Mouse (Mus musculus) left cerebral cortex, postnatal 14 days (tissue): ENCODE measurements around the gene Hnrnpd. TPM values are rescaled to one million over a fixed set of nuclear protein-coding genes. Genes with fewer than 3 reads are reported as not detected.
A peak's percentile ranks its signal among the peaks of the same experiment; 100 is the strongest.

ENCODE experiments used
- DNase-seq, 2 experiments: peaks; one replicate each; pipeline ENCODE4 v3.0.0; 2021 to 2022; ENCODE audit warnings: low spot score in 2 of 2, mixed read lengths in 1 of 2
- intact Hi-C: fragments of 180-260 bp; cut with DNase I; formaldehyde crosslinking; loops from one replicate; pipeline ENCODE4 v1.15.1; 2025
- long read RNA-seq, 2 experiments: library from polyadenylated mRNA; stranded (forward); transcript quantifications; one replicate each; pipeline ENCODE4 v2.0.0; 2021
- total RNA-seq, 2 experiments: library from RNA; stranded (reverse); gene quantifications; 2 replicates each; pipeline ENCODE4 v1.2.3; 2021

Hnrnpd gene
- 100 to 1,000 TPM; 189 to 204 TPM for total RNA-seq
- long read RNA-seq, experiment 1, full-length matches to known transcripts = 179 of 200 reads
- long read RNA-seq, experiment 1, partial matches to known transcripts = 12 of 200 reads
- long read RNA-seq, experiment 1, other reads (novel, unspliced or antisense) = 9 of 200 reads
- long read RNA-seq, experiment 2, full-length matches to known transcripts = 144 of 167 reads
- long read RNA-seq, experiment 2, partial matches to known transcripts = 8 of 167 reads
- long read RNA-seq, experiment 2, other reads (novel, unspliced or antisense) = 15 of 167 reads

GRCm38 (mm10) chr5:99978699-99979442, at the start of gene Hnrnpd, which contains the start of gene 4930524J08Rik:
Gene Hnrnpd (minus strand): TSS chr5:99978938.
Gene 4930524J08Rik (plus strand): TSS chr5:99979061.
- intact Hi-C loops = no loop called here
- peak; percentile 93 to 95 for DNase-seq

GRCm38 (mm10) chr5:100024868-100025267, 46.1 kb upstream of the Hnrnpd start:
- intact Hi-C loops = no loop called here
- no peak for DNase-seq

- no peak for DNase-seq
- intact Hi-C loops = no loop called here
Observed at GRCm38 (mm10) chr5:100024403-100024802, 45.7 kb upstream of the Hnrnpd start.

GRCm38 (mm10) chr5:100020089-100020488, 41.4 kb upstream of the Hnrnpd start:
- no peak for DNase-seq
- intact Hi-C loops = no loop called here

- no peak for DNase-seq
- intact Hi-C loops = no loop called here
Observed at GRCm38 (mm10) chr5:100012599-100012998, 33.9 kb upstream of the Hnrnpd start.

- DNase-seq = no peak
- intact Hi-C loops = no loop called here
Observed at GRCm38 (mm10) chr5:100008485-100008884, 29.7 kb upstream of the Hnrnpd start.

- no peak for DNase-seq
- intact Hi-C loops = no loop called here
Observed at GRCm38 (mm10) chr5:100007040-100007375, 28.3 kb upstream of the Hnrnpd start.

GRCm38 (mm10) chr5:100006324-100007039, 27.7 kb upstream of the Hnrnpd start:
- intact Hi-C loops = no loop called here
- no peak for DNase-seq

GRCm38 (mm10) chr5:100005896-100006295, 27.2 kb upstream of the Hnrnpd start:
- no peak for DNase-seq
- intact Hi-C loops = no loop called here

- intact Hi-C loops = no loop called here
- no peak for DNase-seq
Observed at GRCm38 (mm10) chr5:100005431-100005830, 26.7 kb upstream of the Hnrnpd start.

- intact Hi-C loops = no loop called here
- DNase-seq = no peak
Observed at GRCm38 (mm10) chr5:100003895-100004294, 25.2 kb upstream of the Hnrnpd start.

- DNase-seq = no peak
- intact Hi-C loops = no loop called here
Observed at GRCm38 (mm10) chr5:100000500-100000899, 21.8 kb upstream of the Hnrnpd start.

- intact Hi-C loops = no loop called here
- DNase-seq = no peak
Observed at GRCm38 (mm10) chr5:100000048-100000447, 21.3 kb upstream of the Hnrnpd start.

- intact Hi-C loops = no loop called here
- no peak for DNase-seq
Observed at GRCm38 (mm10) chr5:99994680-99995079, 15.9 kb upstream of the Hnrnpd start.

- no peak for DNase-seq
Observed at GRCm38 (mm10) chr5:99994166-99994565, 15.4 kb upstream of the Hnrnpd start.

GRCm38 (mm10) chr5:99983452-99984061, 4.8 kb upstream of the Hnrnpd start:
- DNase-seq = no peak
- intact Hi-C loops = no loop called here

More at GRCm38 (mm10) chr5:99994166-99994565, 15.4 kb upstream of the Hnrnpd start:
- intact Hi-C loops = no loop called here

GRCm38 (mm10) chr5:99977516-99978301, 1.0 kb downstream of the Hnrnpd start:
- DNase-seq = peak; percentile 59 to 75
- intact Hi-C loops = loop anchor here (1.0 kb wide), 1 partner anchor 61 kb away; no protein-coding TSS in a partner anchor

GRCm38 (mm10) chr5:99976334-99976955, 2.3 kb downstream of the Hnrnpd start:
- intact Hi-C loops = no loop called here
- no peak for DNase-seq

- no peak for DNase-seq
- intact Hi-C loops = no loop called here
Observed at GRCm38 (mm10) chr5:99975776-99976175, 3.0 kb downstream of the Hnrnpd start.
